Mouse (Mus musculus): ENCODE results near the gene Plppr3. TPM values are rescaled to one million over a fixed set of nuclear protein-coding genes. Genes with fewer than 3 reads are reported as not detected.

Gene Plppr3
- total and polyA plus RNA-seq, 3 experiments, result 0.85 to 6.2 TPM; not detected in 1

GRCm38 (mm10) chr10:79917532-79918100, 43.2 kb upstream of the Plppr3 start:
- peaks cover 0 to 7% of the 10 kb centered on the region in 2 experiments; a peak in 2 of 4 replicates for H3K36me3 ChIP-seq (ENCODE audit: control insufficient read depth in 1 of 2, insufficient read depth in 2 of 2, low read length in 2 of 2)
- no peaks in the 10 kb centered on the region for H3K9me3 ChIP-seq (replicated peaks; ENCODE audit: insufficient read depth, low read length)
- peaks cover 21% of the 10 kb centered on the region for H3K79me2 ChIP-seq (ENCODE audit: control insufficient read depth, insufficient read depth, low read length, poor library complexity)
- TF ChIP-seq MYB (IDR thresholded peaks at IDR 0.05; ENCODE audit: low read depth, low read length) (no peak), JUND (IDR thresholded peaks at IDR 0.05; ENCODE audit: low read depth, low read length) (no peak), MYC (IDR thresholded peaks at IDR 0.05; ENCODE audit: low read depth, low read length) (no peak), NELFE (IDR thresholded peaks at IDR 0.05; ENCODE audit: low read depth, low read length) (no peak), GATA1 (IDR thresholded peaks at IDR 0.05; ENCODE audit: low read depth, low read length) (no peak), E2F4 (IDR thresholded peaks at IDR 0.05; ENCODE audit: borderline replicate concordance, low read depth, low read length) (no peak), ZKSCAN1 (IDR thresholded peaks at IDR 0.05; ENCODE audit: low read depth, low read length) (no peak), NRF1 (IDR thresholded peaks at IDR 0.05; ENCODE audit: insufficient read depth, low read depth, low read length, poor library complexity, severe bottlenecking) (no peak), ETS1 (IDR thresholded peaks at IDR 0.05; ENCODE audit: low read depth, low read length) (no peak), ZNF384 (IDR thresholded peaks at IDR 0.05; ENCODE audit: low read depth, low read length) (no peak), MXI1 (IDR thresholded peaks at IDR 0.05; ENCODE audit: low read depth, low read length) (no peak), POLR2AphosphoS5 (IDR thresholded peaks at IDR 0.05; ENCODE audit: borderline replicate concordance, low read depth, low read length) (no peak), MAFK (IDR thresholded peaks at IDR 0.05; ENCODE audit: borderline replicate concordance, low read depth, low read length) (no peak), HCFC1 (IDR thresholded peaks at IDR 0.05; ENCODE audit: low read depth, low read length) (no peak), POLR2AphosphoS2 (IDR thresholded peaks at IDR 0.05; ENCODE audit: low read length) (no peak), KAT2A (conservative IDR thresholded peaks at IDR 0.05; ENCODE audit: low read depth, low read length) (no peak)
- peak; percentile 37 for DNase-seq (ENCODE audit: low read depth, low spot score)
- H3K9ac ChIP-seq (ENCODE audit: control insufficient read depth, low read depth, low read length, poor library complexity, severe bottlenecking), result peak overlapping the region; percentile 80
- H3K4me3 ChIP-seq (ENCODE audit: control insufficient read depth in 1 of 2, insufficient read depth in 1 of 2, low read depth in 2 of 2, low read length in 2 of 2), result peak overlapping the region; percentile 76 to 99
- no peaks in the 10 kb centered on the region for H3K27me3 ChIP-seq (ENCODE audit: control insufficient read depth in 1 of 2, insufficient read depth in 2 of 2, low read length in 2 of 2)
- H3K27ac ChIP-seq (ENCODE audit: control insufficient read depth, low read depth, low read length), result no peak overlapping the region
- peaks cover 15 to 23% of the 10 kb centered on the region in 2 experiments for H3K4me1 ChIP-seq (ENCODE audit: control insufficient read depth in 1 of 2, insufficient read depth in 2 of 2, low read length in 2 of 2)

GRCm38 (mm10) chr10:79916808-79917531, 42.5 kb upstream of the Plppr3 start, which contains the start of gene Kiss1r:
Kiss1r (plus strand) TSS chr10:79916971.
- Histone ChIP-seq H3K4me3 (ENCODE audit: control insufficient read depth in 1 of 2, insufficient read depth in 1 of 2, low read depth in 2 of 2, low read length in 2 of 2) (peak within 1 kb of the TSS; percentile 76 to 99), H3K36me3 (ENCODE audit: control insufficient read depth in 1 of 2, insufficient read depth in 2 of 2, low read length in 2 of 2) (peaks cover 0 to 7% of the 10 kb centered on the region in 2 experiments; a peak in 2 of 4 replicates), H3K4me1 (ENCODE audit: control insufficient read depth in 1 of 2, insufficient read depth in 2 of 2, low read length in 2 of 2) (peaks cover 15 to 23% of the 10 kb centered on the region in 2 experiments), H3K27me3 (ENCODE audit: control insufficient read depth in 1 of 2, insufficient read depth in 2 of 2, low read length in 2 of 2) (no peaks in the 10 kb centered on the region), H3K9me3 (replicated peaks; ENCODE audit: insufficient read depth, low read length) (no peaks in the 10 kb centered on the region), H3K27ac (ENCODE audit: control insufficient read depth, low read depth, low read length) (peak within 1 kb of the TSS; percentile 24), H3K9ac (ENCODE audit: control insufficient read depth, low read depth, low read length, poor library complexity, severe bottlenecking) (peak within 1 kb of the TSS; percentile 80), H3K79me2 (ENCODE audit: control insufficient read depth, insufficient read depth, low read length, poor library complexity) (peaks cover 21% of the 10 kb centered on the region)
- TF ChIP-seq ETS1 (IDR thresholded peaks at IDR 0.05; ENCODE audit: low read depth, low read length) (0 out of 2 replicates have a peak, but pooled peaks have one; percentile 5), JUND (IDR thresholded peaks at IDR 0.05; ENCODE audit: low read depth, low read length) (no peak), NELFE (IDR thresholded peaks at IDR 0.05; ENCODE audit: low read depth, low read length) (peak; percentile 92), TCF12 (IDR thresholded peaks at IDR 0.05; ENCODE audit: low read depth, low read length) (peak; percentile 66; the same call in 1 of the 2 replicates), MAX (IDR thresholded peaks at IDR 0.05; ENCODE audit: low read length) (peak; percentile 44; the same call in 1 of the 2 replicates), TBP (IDR thresholded peaks at IDR 0.05; ENCODE audit: low read depth, low read length) (0 out of 2 replicates have a peak, but pooled peaks have one; percentile 17), UBTF (IDR thresholded peaks at IDR 0.05; ENCODE audit: borderline replicate concordance, insufficient read depth, low read depth, low read length) (0 out of 2 replicates have a peak, but pooled peaks have one; percentile 70), CTCF (IDR thresholded peaks at IDR 0.05 in 2 of 3, conservative IDR thresholded peaks at IDR 0.05 in 1 of 3; ENCODE audit: control insufficient read depth in 1 of 3, insufficient read depth in 1 of 3, low read depth in 2 of 3, low read length in 3 of 3, poor library complexity in 1 of 3, severe bottlenecking in 1 of 3) (no peak), MXI1 (IDR thresholded peaks at IDR 0.05; ENCODE audit: low read depth, low read length) (peak; percentile 58), ZMIZ1 (IDR thresholded peaks at IDR 0.05; ENCODE audit: low read depth, low read length) (peak; percentile 89), ELF1 (IDR thresholded peaks at IDR 0.05; ENCODE audit: low read depth, low read length) (peak; percentile 32; the same call in 1 of the 2 replicates), POLR2A (IDR thresholded peaks at IDR 0.05; ENCODE audit: control insufficient read depth in 1 of 2, insufficient read depth in 1 of 2, low read depth in 1 of 2, low read length in 2 of 2, poor library complexity in 1 of 2) (peak; percentile 72 to 84), POLR2AphosphoS2 (IDR thresholded peaks at IDR 0.05; ENCODE audit: low read length) (peak; percentile 92), HCFC1 (IDR thresholded peaks at IDR 0.05; ENCODE audit: low read depth, low read length) (peak; percentile 81), GABPA (IDR thresholded peaks at IDR 0.05; ENCODE audit: low read depth, low read length) (no peak), RAD21 (IDR thresholded peaks at IDR 0.05; ENCODE audit: low read depth, low read length) (no peak), MYB (IDR thresholded peaks at IDR 0.05; ENCODE audit: low read depth, low read length) (no peak), SIN3A (IDR thresholded peaks at IDR 0.05; ENCODE audit: low read length) (peak; percentile 79)
- DNase-seq (ENCODE audit: low read depth, low spot score), result peak; percentile 79

Data from MEL (cell line).